Mouse (Mus musculus) lung, adult 2 months (tissue): ENCODE results near the gene Mdga1.

ENCODE experiments used
- CTCF ChIP-seq: fragments of 200-500 bp; IDR thresholded peaks from 2 replicates; pipeline ENCODE4 v1.5.1; 2011; ENCODE audit warnings: mild to moderate bottlenecking, low read length, control low read depth; ENCODE audit not compliant: insufficient read depth
- POLR2A ChIP-seq: fragments of 200-500 bp; IDR thresholded peaks from 2 replicates; pipeline ENCODE4 v1.6.1; 2011; ENCODE audit warnings: low read depth, mild to moderate bottlenecking, control low read depth, low read length, borderline replicate concordance; ENCODE audit errors: extremely low read depth

- TF ChIP-seq CTCF (no peak), POLR2A (no peak)
Observed at GRCm38 (mm10) chr17:29955880-29956279, 14.0 kb downstream of the Mdga1 start.
